Mouse (Mus musculus) cerebellum, postnatal 10 days (tissue): ENCODE results near the gene 9930021J03Rik.

ENCODE experiments used
- DNase-seq, 2 experiments: peaks; one replicate each; pipeline ENCODE4 v3.0.0; 2021; ENCODE audit warnings: mixed read lengths in 2 of 2

9930021J03Rik gene

GRCm38 (mm10) chr19:29805917-29806785 lies at the start of gene 9930021J03Rik:
Gene 9930021J03Rik, minus strand, starts transcription at chr19:29805989.
- DNase-seq = peak; percentile 99 to 100

- peak; percentile 31 to 51 for DNase-seq
Measured at GRCm38 (mm10) chr19:29853711-29854110, 47.9 kb upstream of the 9930021J03Rik start.

- no peak for DNase-seq
Measured at GRCm38 (mm10) chr19:29851036-29851690, 45.4 kb upstream of the 9930021J03Rik start.

- no peak for DNase-seq
Measured at GRCm38 (mm10) chr19:29849924-29850551, 44.2 kb upstream of the 9930021J03Rik start.

- DNase-seq = peak; percentile 44 to 61
Measured at GRCm38 (mm10) chr19:29844036-29844661, 38.4 kb upstream of the 9930021J03Rik start.

- DNase-seq = peak in 1 of 2 experiments; percentile 2
Measured at GRCm38 (mm10) chr19:29843641-29844035, 37.8 kb upstream of the 9930021J03Rik start.

- no peak for DNase-seq
Measured at GRCm38 (mm10) chr19:29842973-29843372, 37.2 kb upstream of the 9930021J03Rik start.

- no peak for DNase-seq
Measured at GRCm38 (mm10) chr19:29840642-29841041, 34.9 kb upstream of the 9930021J03Rik start.

- peak; percentile 9 to 13 for DNase-seq
Measured at GRCm38 (mm10) chr19:29838636-29839135, 32.9 kb upstream of the 9930021J03Rik start.

- DNase-seq = no peak
Measured at GRCm38 (mm10) chr19:29838171-29838570, 32.4 kb upstream of the 9930021J03Rik start.

GRCm38 (mm10) chr19:29835364-29836034 lies 29.7 kb upstream of the 9930021J03Rik start:
- DNase-seq = no peak

GRCm38 (mm10) chr19:29830911-29831310 lies 25.1 kb upstream of the 9930021J03Rik start:
- no peak for DNase-seq

GRCm38 (mm10) chr19:29828558-29828957 lies 22.8 kb upstream of the 9930021J03Rik start:
- no peak for DNase-seq

- DNase-seq = peak; percentile 43 to 49
Measured at GRCm38 (mm10) chr19:29826686-29827085, 20.9 kb upstream of the 9930021J03Rik start.

- DNase-seq = no peak
Measured at GRCm38 (mm10) chr19:29825003-29825402, 19.2 kb upstream of the 9930021J03Rik start.

GRCm38 (mm10) chr19:29824034-29824700 lies 18.4 kb upstream of the 9930021J03Rik start:
- peak; percentile 73 for DNase-seq

GRCm38 (mm10) chr19:29823456-29824010 lies 17.7 kb upstream of the 9930021J03Rik start:
- DNase-seq = no peak

- DNase-seq = peak; percentile 69 to 84
Measured at GRCm38 (mm10) chr19:29820966-29821365, 15.2 kb upstream of the 9930021J03Rik start.

GRCm38 (mm10) chr19:29812581-29813460 lies 7.0 kb upstream of the 9930021J03Rik start, which contains the start of gene Ranbp6:
Gene Ranbp6, minus strand, starts transcription at chr19:29812974.
- peak; percentile 98 for DNase-seq

GRCm38 (mm10) chr19:29810022-29810421 lies 4.2 kb upstream of the 9930021J03Rik start:
- no peak for DNase-seq
